Mouse (Mus musculus) retina, embryonic 14.5 days (tissue): ENCODE data around the gene Chst10.

Experiments
- DNase-seq: peaks from one replicate; pipeline ENCODE4 v3.0.0-alpha.2; 2015; ENCODE audit warnings: low spot score

The Chst10 gene

DNA sequence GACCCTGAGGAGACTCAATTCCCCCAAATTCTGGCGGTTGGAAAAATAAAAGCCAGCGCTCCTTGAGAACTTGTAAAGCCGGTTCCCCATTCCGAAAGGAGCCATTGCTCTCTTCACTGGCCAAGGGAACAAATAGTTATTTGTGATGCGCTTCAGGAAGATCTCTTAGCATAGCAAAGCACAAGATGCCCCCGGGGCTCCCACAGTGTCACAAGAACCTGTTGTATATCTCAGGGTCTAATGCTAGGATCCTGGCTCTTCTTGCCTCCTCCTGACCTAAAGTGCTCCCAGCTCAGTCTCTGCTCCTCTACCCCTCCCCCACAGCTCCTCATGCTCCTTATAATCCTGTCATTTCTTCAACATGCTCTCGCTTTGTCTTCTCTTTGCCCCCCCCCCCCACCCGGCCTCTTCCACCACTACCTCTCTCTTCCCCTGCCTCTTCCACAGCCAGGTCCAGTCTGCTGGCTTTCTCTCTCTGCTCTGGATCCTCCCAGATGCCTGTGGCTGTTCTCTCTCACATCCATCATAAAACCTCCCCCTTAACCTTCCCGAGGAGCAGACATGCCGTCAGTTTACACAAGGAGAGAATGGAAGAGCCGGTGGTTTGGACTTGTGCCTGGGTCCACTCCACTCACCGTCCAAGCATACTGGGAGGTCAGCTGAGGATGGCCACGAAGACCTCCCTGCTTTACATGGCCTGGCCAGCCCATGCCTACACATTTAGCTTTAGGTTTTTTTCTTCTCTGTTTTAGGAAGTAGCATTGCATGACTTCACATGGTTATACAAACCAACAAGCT, 28.4 kb downstream of the Chst10 start:
- DNase-seq, result no peak

GRCm38 (mm10) chr1:38866242-38866641, 31.7 kb downstream of the Chst10 start:
- no peak for DNase-seq

DNA sequence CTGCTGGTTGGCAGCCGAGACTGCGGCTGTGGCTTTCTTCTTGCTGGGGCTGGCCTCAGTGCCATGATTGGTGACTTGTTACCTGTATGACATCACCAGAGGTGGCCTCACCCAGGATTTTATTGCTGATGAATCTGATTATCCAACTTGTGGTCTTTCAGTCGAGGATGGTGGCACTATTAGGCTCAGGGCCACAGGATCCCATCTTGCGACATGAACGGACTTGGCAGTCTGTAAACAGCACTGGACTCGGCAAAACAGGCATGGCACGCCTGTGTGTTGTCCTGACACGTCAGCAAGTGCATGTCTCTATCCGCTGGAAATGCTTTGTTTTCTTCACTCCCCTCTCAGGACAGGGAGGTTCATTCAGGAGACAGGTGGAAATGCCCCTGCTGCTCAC, 33.6 kb downstream of the Chst10 start:
- DNase-seq, result no peak

DNA sequence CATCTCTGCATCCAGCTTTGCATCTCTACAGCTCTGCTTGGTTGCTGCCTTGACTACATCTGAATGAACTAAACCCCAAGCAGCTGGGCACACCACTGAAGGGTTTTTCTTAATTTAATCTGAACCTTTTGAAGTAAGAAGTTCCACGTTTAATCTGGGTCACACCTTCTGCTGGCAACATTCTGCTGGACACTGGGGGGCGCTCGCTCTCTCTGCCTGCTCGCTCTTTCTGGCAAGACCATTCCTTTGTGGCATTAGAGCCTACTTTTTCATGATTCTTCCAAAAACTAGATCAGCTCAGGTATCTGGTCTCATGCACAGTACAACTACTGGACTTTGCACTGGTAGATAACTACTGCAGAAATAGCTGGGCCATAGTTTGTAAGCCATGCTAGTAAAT, 35.7 kb downstream of the Chst10 start:
- peak; percentile 61 for DNase-seq

DNA sequence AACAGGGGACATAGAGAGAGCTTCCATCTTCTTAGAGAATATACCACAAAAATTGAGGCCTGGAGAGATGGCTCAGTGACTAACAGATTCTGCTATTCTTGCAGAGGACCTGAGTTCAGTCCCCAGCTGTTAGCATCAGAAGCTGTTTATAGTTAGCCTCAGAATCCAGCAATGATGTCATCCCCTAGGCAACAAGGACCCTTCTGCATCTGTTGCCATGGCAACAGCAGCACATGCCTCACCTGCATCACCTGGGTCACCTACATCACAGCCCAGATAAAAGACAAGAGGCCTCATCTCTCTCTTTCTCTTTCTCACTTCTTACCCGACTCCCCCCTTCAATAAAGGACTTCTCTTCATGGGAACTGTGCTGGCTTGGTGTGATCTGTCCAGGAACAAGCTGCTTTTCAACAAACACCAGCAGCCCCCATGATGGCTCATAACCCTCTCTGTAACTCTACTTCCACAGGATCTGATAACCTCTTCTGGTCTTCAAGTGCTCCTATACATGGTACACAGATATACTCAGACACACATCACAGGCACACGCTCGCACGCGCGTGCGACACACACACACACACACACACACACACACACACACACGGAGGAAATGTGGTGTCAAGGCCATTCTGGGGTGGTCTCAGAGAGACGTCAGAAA, 37.0 kb downstream of the Chst10 start:
- DNase-seq, result no peak

GRCm38 (mm10) chr1:38860207-38860606, 37.8 kb downstream of the Chst10 start:
- no peak for DNase-seq

DNA sequence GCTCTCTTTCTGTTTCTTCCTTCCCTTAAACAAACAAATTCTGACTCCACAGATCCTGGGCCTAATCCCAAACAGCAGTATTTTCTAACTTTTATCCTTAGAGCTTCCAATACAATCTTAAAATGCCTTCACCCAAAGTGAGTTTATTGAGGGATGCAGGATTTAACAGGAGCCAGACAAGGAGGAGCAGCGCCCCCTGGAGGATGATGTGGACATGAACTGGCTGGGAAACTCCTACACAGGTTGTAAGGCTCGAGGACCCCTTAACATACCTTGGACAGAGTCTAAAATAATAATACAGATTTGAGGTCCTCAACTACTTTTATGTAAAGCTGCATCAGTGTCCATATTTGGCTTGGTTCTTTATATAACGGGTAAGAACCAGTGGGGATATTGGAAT, 41.8 kb downstream of the Chst10 start:
- DNase-seq, result peak; percentile 93

DNA sequence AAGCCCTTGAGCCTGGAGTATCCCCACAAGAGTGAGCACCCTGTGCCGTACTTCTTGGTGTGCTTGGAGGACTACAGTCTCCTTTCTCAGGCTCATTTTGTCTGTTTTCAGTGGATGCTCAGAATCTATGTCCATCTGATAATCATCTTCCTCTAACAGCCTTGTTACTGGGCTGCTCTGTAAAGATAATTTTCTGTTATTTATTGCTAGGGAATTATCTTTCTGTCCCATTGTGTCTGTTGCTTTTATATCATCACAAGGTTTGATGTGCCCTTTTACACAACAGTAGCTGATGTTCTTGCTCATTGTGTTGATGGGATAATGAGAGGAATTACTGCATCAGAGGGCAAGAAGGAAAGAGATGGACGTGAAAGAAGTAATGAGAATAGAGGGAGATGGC, 45.7 kb downstream of the Chst10 start:
- no peak for DNase-seq

DNA sequence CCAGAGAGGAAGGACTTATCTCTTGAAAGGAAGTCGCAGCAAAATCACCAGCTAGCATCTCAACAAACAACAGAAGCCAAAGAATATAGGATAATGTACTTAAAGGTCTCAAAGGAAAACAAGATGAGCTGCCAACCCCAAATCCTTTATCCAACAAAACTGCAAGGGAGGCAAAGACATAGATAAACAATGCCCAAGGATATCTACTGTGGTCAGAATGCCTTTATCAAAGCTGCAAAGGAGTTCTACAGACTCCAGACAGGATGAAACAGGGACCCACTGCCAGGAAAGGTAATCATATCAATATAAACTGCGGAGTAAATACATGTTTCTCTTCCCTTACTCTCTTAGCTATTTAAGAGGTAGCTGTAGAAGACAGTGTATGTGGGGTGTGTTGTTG, 47.3 kb downstream of the Chst10 start:
- no peak for DNase-seq

- DNase-seq, result peak; percentile 51
These were observed 49.3 kb downstream of the Chst10 start for GRCm38 (mm10) chr1:38848451-38849289.

- peak; percentile 91 for DNase-seq
These were observed 50.0 kb downstream of the Chst10 start for GRCm38 (mm10) chr1:38847975-38848374.

DNA sequence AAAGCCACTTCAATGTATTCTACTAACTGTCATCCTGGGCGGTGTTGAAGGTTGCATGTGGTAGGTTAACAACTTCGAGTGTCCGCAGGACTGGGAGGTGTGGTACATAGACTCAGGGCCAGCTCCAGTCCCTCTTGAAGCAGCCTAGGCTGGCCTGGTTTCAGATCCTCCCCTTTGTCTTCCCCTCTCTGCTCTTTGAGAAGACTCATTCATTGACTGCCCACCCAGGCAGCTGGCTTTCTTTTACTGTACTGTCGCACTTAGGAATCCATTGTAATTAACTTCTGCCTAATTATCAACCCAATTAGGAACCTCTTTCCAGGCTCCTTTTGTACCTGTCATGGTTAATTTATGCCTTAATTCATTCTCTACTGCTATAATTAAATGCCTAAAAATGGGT, 54.7 kb downstream of the Chst10 start:
- DNase-seq, result peak; percentile 84

- DNase-seq, result peak; percentile 60
These were observed 55.1 kb downstream of the Chst10 start for GRCm38 (mm10) chr1:38842861-38843260.

DNA sequence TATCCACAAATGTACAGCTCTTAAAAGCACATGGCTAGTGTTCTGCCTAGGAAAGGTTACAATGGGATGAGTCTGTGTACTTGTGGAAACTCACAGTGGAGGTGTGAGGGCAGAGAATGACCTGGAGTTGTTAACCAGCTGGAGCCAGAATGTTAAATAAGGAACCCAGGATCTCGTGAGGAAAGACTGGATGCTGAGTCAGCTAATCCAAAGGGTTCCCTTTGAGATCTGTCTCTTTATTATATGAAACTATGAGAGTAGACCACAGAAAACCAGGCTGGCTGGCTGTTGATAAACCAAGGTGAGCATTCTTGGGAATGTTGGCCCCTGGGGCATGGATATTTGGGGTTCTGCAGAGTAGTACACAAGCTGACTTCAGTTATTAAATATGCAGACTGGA, 58.0 kb downstream of the Chst10 start:
- DNase-seq, result no peak

- peak; percentile 76 for DNase-seq
These were observed 61.5 kb downstream of the Chst10 start, which contains the start of gene Lonrf2 for GRCm38 (mm10) chr1:38836477-38836872. Gene Lonrf2, minus strand, starts transcription at chr1:38836711.

- peak; percentile 49 for DNase-seq
These were observed 62.1 kb downstream of the Chst10 start for GRCm38 (mm10) chr1:38835568-38836476.

DNA sequence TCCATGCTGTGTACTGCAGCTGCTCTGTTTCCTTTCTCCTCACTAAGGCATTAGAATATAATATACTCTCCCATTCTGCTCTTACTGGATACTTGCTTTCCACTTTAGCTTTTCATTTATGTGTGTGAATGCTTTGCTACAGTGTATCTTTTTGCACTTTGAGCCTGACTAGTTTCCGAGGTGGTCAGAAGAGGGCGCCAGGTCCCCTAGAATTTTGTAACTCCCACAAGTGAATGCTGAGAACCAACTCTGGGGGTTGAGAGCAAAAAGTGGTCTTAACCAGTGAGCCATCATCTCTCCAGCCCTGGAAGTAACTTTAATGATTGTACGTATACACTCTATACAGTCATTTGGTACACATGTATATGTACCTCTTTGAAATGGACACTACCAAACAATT, 63.1 kb downstream of the Chst10 start:
- DNase-seq, result peak; percentile 79

GRCm38 (mm10) chr1:38824926-38825325, 73.0 kb downstream of the Chst10 start:
- no peak for DNase-seq

GRCm38 (mm10) chr1:38823851-38824250, 74.1 kb downstream of the Chst10 start:
- DNase-seq, result no peak

GRCm38 (mm10) chr1:38819691-38820090, 78.3 kb downstream of the Chst10 start:
- DNase-seq, result no peak

DNA sequence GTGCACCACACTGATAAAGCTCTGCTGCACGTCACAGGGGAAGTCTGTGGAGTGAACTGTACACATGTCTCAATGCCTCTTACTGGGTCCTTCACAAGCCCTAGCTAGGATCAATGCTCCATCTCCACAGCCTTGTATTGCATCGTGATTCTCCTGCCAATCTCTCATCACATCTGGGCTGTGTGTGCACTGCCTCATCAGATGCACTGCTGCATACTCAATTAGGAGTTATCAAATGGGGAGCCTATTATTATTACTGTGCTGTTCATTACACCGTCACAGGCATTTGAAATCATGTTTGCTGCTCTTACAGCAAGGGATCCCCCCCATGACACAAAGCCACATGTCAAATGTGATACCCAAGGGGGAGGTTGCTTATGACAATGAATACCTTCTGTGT, 80.3 kb downstream of the Chst10 start:
- no peak for DNase-seq

DNA sequence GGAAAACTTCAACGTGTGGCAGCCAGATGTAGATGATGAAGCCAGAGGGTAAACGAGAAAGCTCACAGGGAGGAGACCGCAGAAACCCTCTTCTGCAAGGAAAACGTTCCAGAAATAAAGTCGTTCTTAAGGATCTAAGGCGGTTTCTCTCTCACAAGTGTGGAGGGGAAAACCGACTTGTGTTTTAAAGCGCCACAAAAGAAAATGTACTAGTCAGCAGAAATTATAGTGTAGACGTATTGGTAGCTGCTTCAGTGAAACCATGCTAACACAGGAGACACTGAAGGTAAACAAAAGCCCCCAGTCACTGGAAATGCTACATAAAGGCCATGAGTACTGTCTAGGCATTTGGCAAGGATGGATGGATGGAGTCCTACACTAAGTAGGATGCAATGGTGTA, 80.7 kb downstream of the Chst10 start:
- no peak for DNase-seq
